Mouse (Mus musculus) spleen, adult 2 months (tissue): ENCODE measurements at regions not wholly inside any gene's neighbourhood (a gene's known extent, or its start where the extent isn't known, plus 50 kb on each side); places are given as distances from the start of the nearest gene placed in this dataset.
"Not testable (repeated sequence)": the region's sequence is repeated elsewhere in the genome, so short reads cannot be mapped to it uniquely, and the experiment has no call there.

Source experiments
- DNase-seq, 2 experiments: peaks; one replicate each; pipeline versions ENCODE4 v3.0.0 to v3.0.0-alpha.2; 2012 to 2021; ENCODE audit warnings: low spot score in 2 of 2, low read depth in 1 of 2
- H3K27ac ChIP-seq: fragments of 200-500 bp; 2 replicates; pipeline ENCODE4 v1.5.1; 2012; ENCODE audit warnings: low read length, inconsistent platforms; ENCODE audit not compliant: insufficient read depth
- H3K27me3 ChIP-seq: fragments of 200-500 bp; 2 replicates; pipeline ENCODE4 v1.6.1; 2012; ENCODE audit warnings: mild to moderate bottlenecking, moderate library complexity, low read length, inconsistent platforms; ENCODE audit not compliant: control insufficient read depth, insufficient read depth
- H3K36me3 ChIP-seq: fragments of 200-500 bp; 2 replicates; pipeline ENCODE4 v1.6.1; 2012; ENCODE audit warnings: mild to moderate bottlenecking, low read length, inconsistent platforms; ENCODE audit not compliant: control insufficient read depth, insufficient read depth
- H3K4me1 ChIP-seq: fragments of 200-500 bp; 2 replicates; pipeline ENCODE4 v1.6.1; 2011; ENCODE audit warnings: inconsistent platforms; ENCODE audit not compliant: control insufficient read depth, insufficient read depth, insufficient read length
- H3K4me3 ChIP-seq: fragments of 200-500 bp; 2 replicates; pipeline ENCODE4 v1.5.1; 2011; ENCODE audit warnings: mild to moderate bottlenecking, inconsistent platforms; ENCODE audit not compliant: insufficient read depth, insufficient read length; ENCODE audit errors: extremely low read depth
- CTCF ChIP-seq: fragments of 200-500 bp; IDR thresholded peaks from 2 replicates; pipeline ENCODE4 v1.5.1; 2011; ENCODE audit warnings: mild to moderate bottlenecking, inconsistent platforms; ENCODE audit not compliant: insufficient read depth, insufficient read length, insufficient replicate concordance; ENCODE audit errors: extremely low read depth
- POLR2A ChIP-seq: fragments of 200-500 bp; IDR thresholded peaks from 2 replicates; pipeline ENCODE4 v1.6.1; 2011; ENCODE audit warnings: low read depth, low read length, inconsistent platforms
- WGBS: fragments of 180-500 bp; shearing (Covaris S2); methylation state at CpG from one replicate; pipeline ENCODE4 v1.1.7; 2018; 5-methylcytosine and 5-hydroxymethylcytosine counted together

DNA sequence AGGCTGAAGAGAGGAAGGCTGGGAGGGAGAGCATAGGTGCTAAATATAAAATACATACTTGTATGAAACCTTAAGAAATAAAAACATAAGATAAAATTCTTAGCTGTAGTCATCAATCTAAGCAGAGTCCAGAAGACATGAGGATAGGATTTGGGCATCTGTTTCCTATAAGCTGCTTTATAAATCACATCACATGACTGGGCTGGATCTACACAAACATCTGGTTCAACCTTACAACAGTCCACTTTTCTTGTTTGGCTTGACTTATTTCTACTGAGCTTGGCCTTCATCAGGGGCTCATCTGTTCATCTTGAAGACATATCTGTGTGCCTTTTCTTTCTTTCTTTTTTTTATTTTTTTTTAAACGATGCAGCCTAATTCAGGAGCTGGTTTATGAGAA is 338.9 kb upstream of the Nrsn1 start:
- TF ChIP-seq POLR2A (no peak), CTCF (no peak)
- 80% methylated on average over 1 of the region's 1 CpGs for WGBS
- H3K27me3 ChIP-seq = no peaks in the 10 kb centered on the region
- no peaks in the 10 kb centered on the region for H3K36me3 ChIP-seq
- no peak overlapping the region for H3K4me3 ChIP-seq
- H3K27ac ChIP-seq = no peak overlapping the region
- no peaks in the 10 kb centered on the region for H3K4me1 ChIP-seq
- no peak for DNase-seq

DNA sequence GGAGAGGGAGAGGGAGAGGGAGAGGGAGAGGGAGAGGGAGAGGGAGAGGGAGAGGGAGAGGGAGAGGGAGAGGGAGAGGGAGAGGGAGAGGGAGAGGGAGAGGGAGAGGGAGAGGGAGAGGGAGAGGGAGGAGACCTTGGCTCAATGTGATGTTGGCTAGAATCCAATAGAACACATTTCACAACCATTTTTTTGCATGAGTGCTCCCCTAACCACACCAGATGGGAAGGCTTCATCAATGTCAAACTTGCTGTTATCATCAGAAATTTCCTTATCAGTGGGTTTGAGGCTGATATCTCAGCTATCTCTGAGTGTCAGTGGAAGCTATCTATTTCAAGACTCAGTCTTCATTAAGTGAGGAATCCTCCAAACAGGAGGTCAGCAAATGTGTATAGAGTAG is 331.0 kb upstream of the Nrsn1 start:
- not testable (repeated sequence) for H3K4me3 ChIP-seq, H3K4me1 ChIP-seq, H3K27ac ChIP-seq, H3K27me3 ChIP-seq, DNase-seq, H3K36me3 ChIP-seq

GRCm38 (mm10) chr13:25594629-25595028 is 324.3 kb upstream of the Nrsn1 start:
- TF ChIP-seq POLR2A (no peak), CTCF (no peak)
- Histone ChIP-seq H3K4me1 (no peaks in the 10 kb centered on the region), H3K36me3 (no peaks in the 10 kb centered on the region), H3K4me3 (no peak overlapping the region), H3K27ac (no peak overlapping the region), H3K27me3 (no peaks in the 10 kb centered on the region)
- WGBS = 91% methylated on average over 3 of the region's 3 CpGs
- DNase-seq = no peak

GRCm38 (mm10) chr13:25570641-25571040 is 300.3 kb upstream of the Nrsn1 start:
- H3K4me1 ChIP-seq = no peaks in the 10 kb centered on the region
- no peak overlapping the region for H3K27ac ChIP-seq
- H3K27me3 ChIP-seq = no peaks in the 10 kb centered on the region
- TF ChIP-seq POLR2A (no peak), CTCF (no peak)
- no peak for DNase-seq
- no peak overlapping the region for H3K4me3 ChIP-seq
- no peaks in the 10 kb centered on the region for H3K36me3 ChIP-seq
- 86% methylated on average over 5 of the region's 5 CpGs for WGBS

DNA sequence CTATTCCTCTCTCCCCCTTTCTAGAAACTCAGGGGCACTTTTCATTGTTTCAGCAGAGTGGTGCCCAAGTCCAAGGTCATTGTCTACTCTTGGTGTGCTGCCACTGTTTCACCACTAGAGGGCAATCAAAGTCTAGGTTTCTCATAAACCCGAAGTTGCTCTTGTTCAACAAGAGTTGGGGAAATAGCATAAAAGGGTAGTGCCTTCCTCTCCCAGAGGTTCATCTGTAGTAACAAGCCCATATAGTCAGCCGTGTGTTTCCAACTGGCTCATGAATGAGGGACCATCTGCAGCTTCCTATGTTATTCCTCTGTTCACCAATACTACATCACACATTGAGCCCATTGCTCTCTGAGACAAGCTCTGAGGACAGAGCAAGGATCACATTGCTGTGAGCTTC is 292.4 kb upstream of the Nrsn1 start:
- Histone ChIP-seq H3K27ac (no peak overlapping the region), H3K4me1 (no peaks in the 10 kb centered on the region), H3K36me3 (no peaks in the 10 kb centered on the region), H3K4me3 (no peak overlapping the region), H3K27me3 (no peaks in the 10 kb centered on the region)
- 9% methylated on average over 2 of the region's 2 CpGs for WGBS
- peak; percentile 10; the same call in 1 of the 2 replicates for TF ChIP-seq CTCF
- TF ChIP-seq POLR2A = no peak
- DNase-seq = no peak

- Histone ChIP-seq H3K27me3 (no peaks in the 10 kb centered on the region), H3K27ac (no peak overlapping the region), H3K4me3 (no peak overlapping the region), H3K4me1 (no peaks in the 10 kb centered on the region), H3K36me3 (no peaks in the 10 kb centered on the region)
- TF ChIP-seq POLR2A (no peak), CTCF (no peak)
- 35% methylated on average over 2 of the region's 2 CpGs for WGBS
- no peak for DNase-seq
These were observed 290.0 kb upstream of the Nrsn1 start for GRCm38 (mm10) chr13:25560339-25560738.

DNA sequence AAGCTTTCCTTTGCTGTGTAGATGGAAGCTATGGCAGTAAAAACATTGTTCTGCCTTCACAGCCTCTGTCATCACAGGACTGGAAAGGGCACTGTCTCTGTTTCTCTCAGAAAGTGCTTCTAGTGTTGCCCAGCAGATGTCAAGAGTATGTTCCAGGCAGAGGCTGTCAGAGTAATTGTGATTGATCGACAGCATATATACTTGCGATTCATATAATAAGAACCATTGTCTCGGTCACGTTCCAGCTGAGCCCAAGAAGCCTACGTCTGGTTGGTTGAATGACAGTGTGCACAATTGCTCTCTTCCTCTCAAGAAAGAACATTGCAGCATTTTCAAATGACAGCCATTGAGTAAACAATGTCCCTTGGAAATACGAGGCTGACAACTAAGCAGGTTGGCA is 284.7 kb upstream of the Nrsn1 start:
- H3K27ac ChIP-seq = no peak overlapping the region
- DNase-seq = no peak
- no peaks in the 10 kb centered on the region for H3K4me1 ChIP-seq
- H3K4me3 ChIP-seq = no peak overlapping the region
- H3K36me3 ChIP-seq = no peaks in the 10 kb centered on the region
- TF ChIP-seq POLR2A = no peak
- TF ChIP-seq CTCF = no peak
- H3K27me3 ChIP-seq = no peaks in the 10 kb centered on the region
- WGBS = 81% methylated on average over 6 of the region's 6 CpGs
